14 mouse cellular contexts compared by ENCODE assay signal in the genomic region with DNA sequence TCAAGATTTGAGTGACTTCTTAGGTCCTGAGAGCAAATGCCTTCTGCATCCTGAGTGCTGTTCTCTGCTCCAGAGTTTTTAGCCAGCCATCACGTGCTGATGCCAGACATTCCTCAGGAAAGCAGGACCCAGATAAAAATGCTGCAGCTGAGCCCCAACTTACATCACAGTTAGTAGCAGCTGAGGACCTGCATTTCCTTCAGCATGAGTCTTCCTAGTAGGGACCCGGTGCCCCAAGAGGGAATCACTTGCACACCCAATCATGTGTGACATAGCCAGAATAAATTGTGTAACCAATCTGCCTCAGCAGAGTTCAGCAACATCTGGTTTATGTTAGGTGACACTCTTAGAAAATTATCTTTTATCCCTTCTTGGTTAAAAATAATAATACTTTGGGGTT. TPM values are rescaled to one million over a fixed set of nuclear protein-coding genes. Genes with fewer than 3 reads are reported as not detected.
A peak's percentile ranks its signal among the peaks of the same experiment; 100 is the strongest.
DNase-seq lines count a peak whose midpoint lies in the region; ATAC-seq lines count a peak whose summit lies in the region.
"Had no signal": no experiment of that assay in that cellular context is flagged by ENCODE, and none has a peak within 500 bp of the region (broad histone marks: within the 10 kb centered on the region; RNA-seq: fewer than 3 reads in every experiment).

No protein-coding gene starts in this region.

- no peak overlapping the region for H3K9ac ChIP-seq in midbrain, embryonic 14.5 days (replicated peaks; ENCODE audit: low read length)
- H3K9ac ChIP-seq in neural tube, embryonic 15.5 days (replicated peaks), result no peak overlapping the region
- H3K9ac ChIP-seq in forebrain, embryonic 13.5 days, result no peak overlapping the region
- H3K9ac ChIP-seq: embryonic facial prominence, embryonic 15.5 days; limb, embryonic 12.5 days; neural tube, embryonic 12.5 days had no signal

- no peaks in the 10 kb centered on the region for H3K27me3 ChIP-seq in midbrain, embryonic 14.5 days (ENCODE audit: control insufficient read depth, insufficient read depth, low read length)
- 0 out of 2 replicates have a peak, but pooled peaks cover 8% of the 10 kb centered on the region for H3K27me3 ChIP-seq in neural tube, embryonic 15.5 days (replicated peaks)
- H3K27me3 ChIP-seq in forebrain, embryonic 13.5 days, result no peaks in the 10 kb centered on the region
- H3K27me3 ChIP-seq: embryonic facial prominence, embryonic 15.5 days; limb, embryonic 12.5 days; neural tube, embryonic 12.5 days had no signal

- ATAC-seq in midbrain, embryonic 14.5 days (ENCODE audit: low FRiP score, low TSS enrichment), result no peak
- ATAC-seq in neural tube, embryonic 15.5 days (ENCODE audit: low FRiP score), result no peak
- ATAC-seq in forebrain, embryonic 13.5 days, result no peak

- H3K4me1 ChIP-seq in midbrain, embryonic 14.5 days (ENCODE audit: control insufficient read depth, insufficient read depth, low read length), result no peaks in the 10 kb centered on the region
- peaks cover 12% of the 10 kb centered on the region for H3K4me1 ChIP-seq in neural tube, embryonic 15.5 days
- H3K4me1 ChIP-seq in forebrain, embryonic 13.5 days, result no peaks in the 10 kb centered on the region
- H3K4me1 ChIP-seq: neural tube, embryonic 12.5 days had no signal

- no peak overlapping the region for H3K4me2 ChIP-seq in midbrain, embryonic 14.5 days (ENCODE audit: low read length)
- no peak overlapping the region for H3K4me2 ChIP-seq in neural tube, embryonic 15.5 days
- H3K4me2 ChIP-seq in forebrain, embryonic 13.5 days, result no peak overlapping the region
- H3K4me2 ChIP-seq: embryonic facial prominence, embryonic 15.5 days; limb, embryonic 12.5 days; neural tube, embryonic 12.5 days had no signal

- H3K27ac ChIP-seq in midbrain, embryonic 14.5 days (replicated peaks; ENCODE audit: low read depth, low read length), result no peak overlapping the region
- H3K27ac ChIP-seq in neural tube, embryonic 15.5 days (replicated peaks), result no peak overlapping the region
- no peak overlapping the region for H3K27ac ChIP-seq in forebrain, embryonic 13.5 days
- H3K27ac ChIP-seq: embryonic facial prominence, embryonic 15.5 days; limb, embryonic 12.5 days; neural tube, embryonic 12.5 days had no signal

- DNase-seq in heart, adult 11 months, result peak; percentile 97
- no peak for DNase-seq in heart, adult 8-10 months (ENCODE audit: low spot score)
- peak; percentile 21 for DNase-seq in forelimb bud, embryonic 11.5 days (ENCODE audit: low read depth, low spot score)
- peak; percentile 18 for DNase-seq in heart, postnatal 4 days
- peak; percentile 10 for DNase-seq in mesoderm, embryonic 11.5 days (ENCODE audit: low read depth, low spot score)
- no peak for DNase-seq in midbrain, embryonic 14.5 days
- DNase-seq: adrenal gland, postnatal 10 days had no signal

- H3K4me3 ChIP-seq in midbrain, embryonic 14.5 days (replicated peaks; ENCODE audit: low read depth, low read length), result no peak overlapping the region
- no peak overlapping the region for H3K4me3 ChIP-seq in neural tube, embryonic 15.5 days (replicated peaks)
- no peak overlapping the region for H3K4me3 ChIP-seq in forebrain, embryonic 13.5 days
- H3K4me3 ChIP-seq: embryonic facial prominence, embryonic 15.5 days; limb, embryonic 12.5 days; neural tube, embryonic 12.5 days had no signal

- 60% methylated on average over 2 of the region's 2 CpGs for WGBS in midbrain, embryonic 14.5 days
- WGBS in neural tube, embryonic 15.5 days, result 38% methylated on average over 2 of the region's 2 CpGs
- 80% methylated on average over 2 of the region's 2 CpGs for WGBS in forebrain, embryonic 13.5 days

- H3K9me3 ChIP-seq in midbrain, embryonic 14.5 days (ENCODE audit: control insufficient read depth, low read length), result no peaks in the 10 kb centered on the region
- H3K9me3 ChIP-seq in neural tube, embryonic 15.5 days (replicated peaks), result no peaks in the 10 kb centered on the region
- H3K9me3 ChIP-seq in forebrain, embryonic 13.5 days (replicated peaks), result no peaks in the 10 kb centered on the region
- H3K9me3 ChIP-seq: embryonic facial prominence, embryonic 15.5 days; limb, embryonic 12.5 days; neural tube, embryonic 12.5 days had no signal

- no peaks in the 10 kb centered on the region for H3K36me3 ChIP-seq in midbrain, embryonic 14.5 days (ENCODE audit: control insufficient read depth, insufficient read depth, low read length)
- H3K36me3 ChIP-seq in neural tube, embryonic 15.5 days, result no peaks in the 10 kb centered on the region
- no peaks in the 10 kb centered on the region for H3K36me3 ChIP-seq in forebrain, embryonic 13.5 days (ENCODE audit: poor library complexity, severe bottlenecking)
- H3K36me3 ChIP-seq: embryonic facial prominence, embryonic 15.5 days; limb, embryonic 12.5 days; neural tube, embryonic 12.5 days had no signal

RNA-seq across cellular contexts. Expression of gene Bace2, which starts 34.7 kb away (rescaled TPM):
- total RNA-seq in heart, adult 8-10 months (2022), result 10 to 100 TPM in 3 of 4 experiments, 1 to 10 TPM in 1; 8.1 to 17.8 (median 13.8) TPM
- total RNA-seq in heart, postnatal 4 days (2021), result 10 to 100 TPM; 36.4 to 40.2 TPM
- polyA plus RNA-seq in midbrain, embryonic 14.5 days (2014; fragmentation: Nextera tagmentation; extraction: Ambion mirVana), result 2.9 and 4.8 TPM in 2 replicates
- polyA plus RNA-seq in neural tube, embryonic 15.5 days (2015; fragmentation: Nextera tagmentation; extraction: Ambion mirVana), result 7.6 and 8.5 TPM in 2 replicates
- 0.98 and 1.0 TPM in 2 replicates for polyA plus RNA-seq in forebrain, embryonic 13.5 days (2015; fragmentation: Nextera tagmentation; extraction: Ambion mirVana)
- total RNA-seq: megakaryocyte, adult 5-6 weeks; MEL had no signal

Comparison
In these comparisons a context has a peak if more than half of its experiments do, and no peak if none do; other contexts are left out.
1. DNase-seq: peak in heart, adult 11 months (single experiment), forelimb bud, embryonic 11.5 days (single experiment), heart, postnatal 4 days (single experiment) and mesoderm, embryonic 11.5 days (single experiment); none in heart, adult 8-10 months (single experiment) and midbrain, embryonic 14.5 days (single experiment).